Mouse (Mus musculus) heart, adult 2 months (tissue): Measurements from ENCODE around the gene Lypd6.

Experiments used
- CTCF ChIP-seq: fragments of 200-600 bp; IDR thresholded peaks from 2 replicates; pipeline ENCODE4 v1.8.1; 2022; ENCODE audit warnings: antibody characterized with exemption, mild to moderate bottlenecking, moderate library complexity
- POLR2A ChIP-seq: fragments of 200-500 bp; IDR thresholded peaks from 2 replicates; pipeline ENCODE4 v1.6.1; 2011; ENCODE audit warnings: mild to moderate bottlenecking, low read depth, low read length, control low read depth; ENCODE audit not compliant: insufficient read depth

DNA sequence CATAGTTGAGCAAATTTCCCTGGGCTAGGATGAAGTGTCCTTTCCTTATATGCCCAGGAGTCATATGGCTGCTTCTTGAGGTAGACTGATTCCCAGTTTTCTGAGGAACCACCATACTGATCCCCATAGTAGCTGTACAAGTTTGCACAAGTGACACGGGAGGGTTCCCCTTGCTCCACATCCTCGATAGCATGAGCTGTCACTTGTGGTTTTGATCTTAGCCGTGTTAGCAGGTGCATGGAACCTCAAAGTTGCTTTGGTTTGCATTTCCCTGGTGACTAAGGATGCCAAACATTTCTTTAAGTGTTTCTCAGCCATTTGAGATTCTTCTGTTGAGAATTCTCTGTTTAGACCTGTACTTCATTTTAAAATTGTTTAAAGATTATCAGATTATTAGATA, 64.4 kb downstream of the Lypd6 start:
- TF ChIP-seq POLR2A (no peak), CTCF (no peak)
